ENCODE assay signal across 9 mouse cellular contexts in genomic region chr11:32132008-32132615, GRCm38 (mm10).
A peak's percentile ranks its signal among the peaks of the same experiment; 100 is the strongest.
DNase-seq lines count a peak whose midpoint lies in the region; ATAC-seq and TF ChIP-seq lines count a peak whose summit lies in the region.
"Had no signal": no experiment of that assay in that cellular context is flagged by ENCODE, and none has a peak within 500 bp of the region (broad histone marks: within the 10 kb centered on the region; RNA-seq: fewer than 3 reads in every experiment).

No protein-coding gene starts in this region.

- H3K27ac ChIP-seq in embryonic facial prominence, embryonic 11.5 days (replicated peaks; ENCODE audit: low read depth, low read length) = no peak overlapping the region
- H3K27ac ChIP-seq in embryonic facial prominence, embryonic 10.5 days (replicated peaks) = no peak overlapping the region
- H3K27ac ChIP-seq in liver, embryonic 13.5 days = no peak overlapping the region
- H3K27ac ChIP-seq in liver, embryonic 11.5 days (ENCODE audit: low read depth, low read length) = no peak overlapping the region
- H3K27ac ChIP-seq: limb, embryonic 13.5 days had no signal

- ATAC-seq in embryonic facial prominence, embryonic 11.5 days (replicated peaks; ENCODE audit: insufficient number of reproducible peaks, low FRiP score, low TSS enrichment, low read depth) = 0 out of 2 replicates have a peak, but pooled peaks have one; percentile 14
- ATAC-seq in liver, embryonic 13.5 days (ENCODE audit: low read depth) = no peak
- ATAC-seq in liver, embryonic 11.5 days (replicated peaks; ENCODE audit: low FRiP score) = no peak
- no peak for ATAC-seq in cerebellum, adult (ENCODE audit: insufficient number of reproducible peaks, low FRiP score, low TSS enrichment)

- H3K9ac ChIP-seq in embryonic facial prominence, embryonic 11.5 days (replicated peaks; ENCODE audit: low read length) = no peak overlapping the region
- H3K9ac ChIP-seq in liver, embryonic 13.5 days = no peak overlapping the region
- H3K9ac ChIP-seq in liver, embryonic 11.5 days (ENCODE audit: low read depth, low read length) = no peak overlapping the region
- H3K9ac ChIP-seq: limb, embryonic 13.5 days had no signal

- H3K4me1 ChIP-seq in embryonic facial prominence, embryonic 11.5 days (ENCODE audit: control insufficient read depth, insufficient read depth, low read length) = no peaks in the 10 kb centered on the region
- H3K4me1 ChIP-seq in embryonic facial prominence, embryonic 10.5 days = no peaks in the 10 kb centered on the region
- H3K4me1 ChIP-seq in liver, embryonic 13.5 days (replicated peaks) = no peaks in the 10 kb centered on the region
- no peaks in the 10 kb centered on the region for H3K4me1 ChIP-seq in liver, embryonic 11.5 days (replicated peaks; ENCODE audit: control insufficient read depth, insufficient read depth, low read length)
- H3K4me1 ChIP-seq: limb, embryonic 13.5 days had no signal

- intact Hi-C loops in left cerebral cortex, postnatal 14 days (cut with DNase I) = no loop called here

- no peak overlapping the region for H3K4me3 ChIP-seq in embryonic facial prominence, embryonic 11.5 days (ENCODE audit: low read depth, low read length)
- no peak overlapping the region for H3K4me3 ChIP-seq in embryonic facial prominence, embryonic 10.5 days
- no peak overlapping the region for H3K4me3 ChIP-seq in liver, embryonic 13.5 days (replicated peaks)
- no peak overlapping the region for H3K4me3 ChIP-seq in liver, embryonic 11.5 days (ENCODE audit: low read depth, low read length)
- H3K4me3 ChIP-seq: limb, embryonic 13.5 days had no signal

- 65% methylated on average over 3 of the region's 3 CpGs for WGBS in embryonic facial prominence, embryonic 11.5 days
- WGBS in embryonic facial prominence, embryonic 10.5 days = 68% methylated on average over 3 of the region's 3 CpGs
- WGBS in liver, embryonic 13.5 days (ENCODE audit: insufficient replicate concordance) = 52% methylated on average over 3 of the region's 3 CpGs
- WGBS in liver, embryonic 11.5 days = 64% methylated on average over 3 of the region's 3 CpGs

- H3K27me3 ChIP-seq in embryonic facial prominence, embryonic 11.5 days (ENCODE audit: control insufficient read depth, insufficient read depth, low read length) = no peaks in the 10 kb centered on the region
- no peaks in the 10 kb centered on the region for H3K27me3 ChIP-seq in embryonic facial prominence, embryonic 10.5 days (replicated peaks; ENCODE audit: low read depth, poor library complexity, severe bottlenecking)
- no peaks in the 10 kb centered on the region for H3K27me3 ChIP-seq in liver, embryonic 13.5 days
- H3K27me3 ChIP-seq in liver, embryonic 11.5 days (replicated peaks; ENCODE audit: control insufficient read depth, insufficient read depth, low read length) = no peaks in the 10 kb centered on the region
- H3K27me3 ChIP-seq: limb, embryonic 13.5 days had no signal

- H3K36me3 ChIP-seq in embryonic facial prominence, embryonic 11.5 days (replicated peaks; ENCODE audit: control insufficient read depth, insufficient read depth, low read depth, low read length) = no peaks in the 10 kb centered on the region
- no peaks in the 10 kb centered on the region for H3K36me3 ChIP-seq in embryonic facial prominence, embryonic 10.5 days (replicated peaks)
- H3K36me3 ChIP-seq in liver, embryonic 13.5 days = no peaks in the 10 kb centered on the region
- H3K36me3 ChIP-seq in liver, embryonic 11.5 days (ENCODE audit: control insufficient read depth, insufficient read depth, low read length) = no peaks in the 10 kb centered on the region
- H3K36me3 ChIP-seq: limb, embryonic 13.5 days had no signal

- H3K9me3 ChIP-seq in embryonic facial prominence, embryonic 11.5 days (replicated peaks; ENCODE audit: control insufficient read depth, low read length) = no peaks in the 10 kb centered on the region
- H3K9me3 ChIP-seq in embryonic facial prominence, embryonic 10.5 days = no peaks in the 10 kb centered on the region
- H3K9me3 ChIP-seq in liver, embryonic 13.5 days (replicated peaks) = no peaks in the 10 kb centered on the region
- no peaks in the 10 kb centered on the region for H3K9me3 ChIP-seq in liver, embryonic 11.5 days (ENCODE audit: control insufficient read depth, low read length)
- H3K9me3 ChIP-seq: limb, embryonic 13.5 days had no signal

- DNase-seq in embryonic facial prominence, embryonic 11.5 days (ENCODE audit: low spot score) = peak; percentile 46
- DNase-seq in embryonic facial prominence, embryonic 10.5 days (ENCODE audit: low spot score) = no peak
- peak; percentile 12 for DNase-seq in liver, embryonic 13.5 days
- no peak for DNase-seq in liver, embryonic 11.5 days (ENCODE audit: low spot score)
- DNase-seq in brain, embryonic 14.5 days (ENCODE audit: low read depth) = no peak
- peak; percentile 21 to 69 for DNase-seq in spleen, postnatal 4 days (ENCODE audit: low spot score in 2 of 2)
- no peak for DNase-seq in left cerebral cortex, postnatal 14 days (ENCODE audit: low spot score in 2 of 2)

- peak; percentile 49; the same call in 1 of the 2 replicates for TF ChIP-seq CTCF in brain, embryonic 14.5 days (IDR thresholded peaks at IDR 0.05; ENCODE audit: borderline replicate concordance, extremely low read depth, insufficient read depth, insufficient read length)

- no peak for TF ChIP-seq POLR2A in brain, embryonic 14.5 days (IDR thresholded peaks at IDR 0.05; ENCODE audit: borderline replicate concordance, extremely low read depth, insufficient read depth, insufficient read length, poor library complexity, severe bottlenecking)

- no peak overlapping the region for H3K4me2 ChIP-seq in embryonic facial prominence, embryonic 11.5 days (ENCODE audit: low read depth, low read length)
- no peak overlapping the region for H3K4me2 ChIP-seq in liver, embryonic 13.5 days
- H3K4me2 ChIP-seq in liver, embryonic 11.5 days = no peak overlapping the region
- H3K4me2 ChIP-seq: limb, embryonic 13.5 days had no signal

Comparison
In these comparisons a context has a peak if more than half of its experiments do, and no peak if none do; other contexts are left out.
1. DNase-seq: peak in embryonic facial prominence, embryonic 11.5 days (single experiment), liver, embryonic 13.5 days (single experiment) and spleen, postnatal 4 days (2 of 2); none in embryonic facial prominence, embryonic 10.5 days (single experiment), liver, embryonic 11.5 days (single experiment), brain, embryonic 14.5 days (single experiment) and left cerebral cortex, postnatal 14 days (0 of 2).